Mouse (Mus musculus): ENCODE measurements around the gene Arhgef10l. TPM values are rescaled to one million over a fixed set of nuclear protein-coding genes. Genes with fewer than 3 reads are reported as not detected.

The Arhgef10l gene
- polyA plus RNA-seq, 1 experiment from 2014 or later, result 6.3 TPM

- DNase-seq (no peak), ATAC-seq (no peak)
- Histone ChIP-seq H3K4me2 (ENCODE audit: low read depth, low read length) (no peak overlapping the region), H3K4me1 (ENCODE audit: insufficient read depth) (no peaks in the 10 kb centered on the region), H3K4me3 (ENCODE audit: low read depth, low read length) (no peak overlapping the region), H3K27me3 (ENCODE audit: insufficient read depth, low read length) (no peaks in the 10 kb centered on the region), H3K27ac (ENCODE audit: low read depth) (no peak overlapping the region), H3K36me3 (replicated peaks; ENCODE audit: insufficient read depth, low read length) (peaks cover 26% of the 10 kb centered on the region), H3K9ac (replicated peaks) (no peak overlapping the region), H3K9me3 (ENCODE audit: low read length) (peaks cover 8% of the 10 kb centered on the region; the same call in 1 of the 2 replicates)
- 58% methylated on average over 5 of the region's 5 CpGs for WGBS (ENCODE audit: insufficient replicate concordance)
- TF ChIP-seq CTCF (IDR thresholded peaks at IDR 0.05; ENCODE audit: low read depth) (no peak), EP300 (IDR thresholded peaks at IDR 0.05; ENCODE audit: low read depth) (no peak)
Measured at GRCm38 (mm10) chr4:140558193-140558592, 107.6 kb downstream of the Arhgef10l start.

GRCm38 (mm10) chr4:140556561-140556960 is 109.3 kb downstream of the Arhgef10l start:
- peaks cover 21% of the 10 kb centered on the region for H3K36me3 ChIP-seq (replicated peaks; ENCODE audit: insufficient read depth, low read length)
- no peaks in the 10 kb centered on the region for H3K27me3 ChIP-seq (ENCODE audit: insufficient read depth, low read length)
- H3K4me1 ChIP-seq (ENCODE audit: insufficient read depth), result no peaks in the 10 kb centered on the region
- TF ChIP-seq EP300 (IDR thresholded peaks at IDR 0.05; ENCODE audit: low read depth), result no peak
- no peak for TF ChIP-seq CTCF (IDR thresholded peaks at IDR 0.05; ENCODE audit: low read depth)
- H3K9ac ChIP-seq (replicated peaks), result no peak overlapping the region
- 78% methylated on average over 10 of the region's 10 CpGs for WGBS (ENCODE audit: insufficient replicate concordance)
- no peak for ATAC-seq
- H3K27ac ChIP-seq (ENCODE audit: low read depth), result no peak overlapping the region
- H3K4me2 ChIP-seq (ENCODE audit: low read depth, low read length), result no peak overlapping the region
- H3K4me3 ChIP-seq (ENCODE audit: low read depth, low read length), result no peak overlapping the region
- peaks cover 3% of the 10 kb centered on the region; the same call in 1 of the 2 replicates for H3K9me3 ChIP-seq (ENCODE audit: low read length)
- no peak for DNase-seq

- WGBS (ENCODE audit: insufficient replicate concordance), result 50% methylated on average over 7 of the region's 7 CpGs
- Histone ChIP-seq H3K9ac (replicated peaks) (no peak overlapping the region), H3K4me1 (ENCODE audit: insufficient read depth) (no peaks in the 10 kb centered on the region), H3K9me3 (ENCODE audit: low read length) (no peaks in the 10 kb centered on the region), H3K4me2 (ENCODE audit: low read depth, low read length) (no peak overlapping the region), H3K27ac (ENCODE audit: low read depth) (no peak overlapping the region), H3K27me3 (ENCODE audit: insufficient read depth, low read length) (no peaks in the 10 kb centered on the region), H3K4me3 (ENCODE audit: low read depth, low read length) (no peak overlapping the region), H3K36me3 (replicated peaks; ENCODE audit: insufficient read depth, low read length) (peaks cover 24% of the 10 kb centered on the region)
- TF ChIP-seq CTCF (IDR thresholded peaks at IDR 0.05; ENCODE audit: low read depth) (peak; percentile 86), EP300 (IDR thresholded peaks at IDR 0.05; ENCODE audit: low read depth) (no peak)
- ATAC-seq (no peak; the same call in 1 of the 2 replicates), DNase-seq (peak; percentile 71)
Measured at GRCm38 (mm10) chr4:140555273-140555672, 110.5 kb downstream of the Arhgef10l start.

GRCm38 (mm10) chr4:140554552-140554951 is 111.3 kb downstream of the Arhgef10l start:
- Histone ChIP-seq H3K9ac (replicated peaks) (no peak overlapping the region), H3K9me3 (ENCODE audit: low read length) (no peaks in the 10 kb centered on the region), H3K4me3 (ENCODE audit: low read depth, low read length) (no peak overlapping the region), H3K27me3 (ENCODE audit: insufficient read depth, low read length) (no peaks in the 10 kb centered on the region), H3K4me1 (ENCODE audit: insufficient read depth) (no peaks in the 10 kb centered on the region), H3K4me2 (ENCODE audit: low read depth, low read length) (no peak overlapping the region), H3K36me3 (replicated peaks; ENCODE audit: insufficient read depth, low read length) (peaks cover 27% of the 10 kb centered on the region), H3K27ac (ENCODE audit: low read depth) (no peak overlapping the region)
- WGBS (ENCODE audit: insufficient replicate concordance), result 67% methylated on average over 4 of the region's 4 CpGs
- DNase-seq, result no peak
- TF ChIP-seq EP300 (IDR thresholded peaks at IDR 0.05; ENCODE audit: low read depth) (no peak), CTCF (IDR thresholded peaks at IDR 0.05; ENCODE audit: low read depth) (no peak)
- peak; percentile 40; the same call in 1 of the 2 replicates for ATAC-seq

GRCm38 (mm10) chr4:140551766-140552165 is 114.0 kb downstream of the Arhgef10l start:
- no peak for ATAC-seq
- TF ChIP-seq CTCF (IDR thresholded peaks at IDR 0.05; ENCODE audit: low read depth) (no peak), EP300 (IDR thresholded peaks at IDR 0.05; ENCODE audit: low read depth) (no peak)
- H3K27ac ChIP-seq (ENCODE audit: low read depth), result no peak overlapping the region
- H3K9ac ChIP-seq (replicated peaks), result no peak overlapping the region
- DNase-seq, result no peak
- no peaks in the 10 kb centered on the region for H3K9me3 ChIP-seq (ENCODE audit: low read length)
- H3K4me3 ChIP-seq (ENCODE audit: low read depth, low read length), result no peak overlapping the region
- H3K27me3 ChIP-seq (ENCODE audit: insufficient read depth, low read length), result no peaks in the 10 kb centered on the region
- 89% methylated on average over 17 of the region's 17 CpGs for WGBS (ENCODE audit: insufficient replicate concordance)
- H3K4me2 ChIP-seq (ENCODE audit: low read depth, low read length), result no peak overlapping the region
- H3K4me1 ChIP-seq (ENCODE audit: insufficient read depth), result no peaks in the 10 kb centered on the region
- H3K36me3 ChIP-seq (replicated peaks; ENCODE audit: insufficient read depth, low read length), result peaks cover 27% of the 10 kb centered on the region

- WGBS (ENCODE audit: insufficient replicate concordance), result 80% methylated on average over 6 of the region's 6 CpGs
- H3K4me1 ChIP-seq (ENCODE audit: insufficient read depth), result no peaks in the 10 kb centered on the region
- H3K9me3 ChIP-seq (ENCODE audit: low read length), result no peaks in the 10 kb centered on the region
- no peak for DNase-seq
- TF ChIP-seq EP300 (IDR thresholded peaks at IDR 0.05; ENCODE audit: low read depth), result no peak
- peak; percentile 32 for TF ChIP-seq CTCF (IDR thresholded peaks at IDR 0.05; ENCODE audit: low read depth)
- ATAC-seq, result no peak
- H3K27me3 ChIP-seq (ENCODE audit: insufficient read depth, low read length), result no peaks in the 10 kb centered on the region
- no peak overlapping the region for H3K9ac ChIP-seq (replicated peaks)
- peaks cover 34% of the 10 kb centered on the region for H3K36me3 ChIP-seq (replicated peaks; ENCODE audit: insufficient read depth, low read length)
- H3K4me2 ChIP-seq (ENCODE audit: low read depth, low read length), result no peak overlapping the region
- no peak overlapping the region for H3K4me3 ChIP-seq (ENCODE audit: low read depth, low read length)
- no peak overlapping the region for H3K27ac ChIP-seq (ENCODE audit: low read depth)
Measured at GRCm38 (mm10) chr4:140550670-140551069, 115.1 kb downstream of the Arhgef10l start.

GRCm38 (mm10) chr4:140549975-140550374 is 115.8 kb downstream of the Arhgef10l start:
- Histone ChIP-seq H3K4me2 (ENCODE audit: low read depth, low read length) (no peak overlapping the region), H3K4me1 (ENCODE audit: insufficient read depth) (no peaks in the 10 kb centered on the region), H3K4me3 (ENCODE audit: low read depth, low read length) (no peak overlapping the region), H3K27me3 (ENCODE audit: insufficient read depth, low read length) (no peaks in the 10 kb centered on the region), H3K36me3 (replicated peaks; ENCODE audit: insufficient read depth, low read length) (peaks cover 32% of the 10 kb centered on the region), H3K9me3 (ENCODE audit: low read length) (no peaks in the 10 kb centered on the region), H3K27ac (ENCODE audit: low read depth) (no peak overlapping the region), H3K9ac (replicated peaks) (no peak overlapping the region)
- TF ChIP-seq CTCF (IDR thresholded peaks at IDR 0.05; ENCODE audit: low read depth) (no peak), EP300 (IDR thresholded peaks at IDR 0.05; ENCODE audit: low read depth) (no peak)
- ATAC-seq (no peak), DNase-seq (no peak)
- 83% methylated on average over 12 of the region's 12 CpGs for WGBS (ENCODE audit: insufficient replicate concordance)

Measured in liver, postnatal 0 days (tissue).